Mouse (Mus musculus) CH12.LX (cell line): ENCODE measurements at regions not wholly inside any gene's neighbourhood (a gene's known extent, or its start where the extent isn't known, plus 50 kb on each side); places are given as distances from the start of the nearest gene placed in this dataset.

Experiments
- JUN ChIP-seq: IDR thresholded peaks from 2 replicates; pipeline ENCODE4 v1.6.1; 2011; ENCODE audit warnings: low read depth, mild to moderate bottlenecking, low read length, improper control_type of control experiment, moderate library complexity; ENCODE audit not compliant: insufficient read depth
- KAT2A ChIP-seq: IDR thresholded peaks from 2 replicates; pipeline ENCODE4 v1.6.1; 2012; ENCODE audit warnings: low read length, improper control_type of control experiment, inconsistent platforms; ENCODE audit not compliant: insufficient replicate concordance
- PAX5 ChIP-seq: IDR thresholded peaks from 2 replicates; pipeline ENCODE4 v1.6.1; 2012; ENCODE audit warnings: low read length, inconsistent platforms, mixed read lengths
- POLR2A ChIP-seq: IDR thresholded peaks from 2 replicates; pipeline ENCODE4 v1.6.1; 2011; ENCODE audit warnings: low read depth, mild to moderate bottlenecking, improper control_type of control experiment, low read length
- POLR2AphosphoS2 ChIP-seq: IDR thresholded peaks from 2 replicates; pipeline ENCODE4 v1.6.1; 2011; ENCODE audit warnings: low read depth, low read length, improper control_type of control experiment
- RAD21 ChIP-seq: IDR thresholded peaks from 2 replicates; pipeline ENCODE4 v1.6.1; 2011; ENCODE audit warnings: low read depth, mild to moderate bottlenecking, low read length, improper control_type of control experiment, moderate library complexity
- USF1 ChIP-seq: IDR thresholded peaks from 2 replicates; pipeline ENCODE4 v1.6.1; 2014; ENCODE audit warnings: low read depth, mild to moderate bottlenecking, inconsistent platforms, low read length, improper control_type of control experiment

GRCm38 (mm10) chr8:86381977-86382376, 198.5 kb downstream of the Abcc12 start:
- TF ChIP-seq JUN (no peak), POLR2AphosphoS2 (no peak), RAD21 (no peak), POLR2A (no peak), PAX5 (no peak), USF1 (no peak), KAT2A (no peak)
